Mouse (Mus musculus) stomach, postnatal 0 days (tissue): ENCODE data around the gene Chst11. TPM values are rescaled to one million over a fixed set of nuclear protein-coding genes. Genes with fewer than 3 reads are reported as not detected.

Experiments used
- ATAC-seq: fragments of 200-750 bp; cut with Nextera tagmentation; 2 replicates; pipeline ENCODE4 v1.8.0; 2017; ENCODE audit not compliant: low FRiP score, low TSS enrichment
- DNase-seq: peaks from one replicate; pipeline ENCODE4 v3.0.0-alpha.2; 2016; ENCODE audit warnings: low spot score
- H3K27ac ChIP-seq: fragments of 300-500 bp; sonication (generic); replicated peaks from 2 replicates; pipeline ENCODE4 v1.5.1; 2014; ENCODE audit warnings: mild to moderate bottlenecking, control low read depth
- H3K27me3 ChIP-seq: fragments of 300-500 bp; sonication (generic); 2 replicates; pipeline ENCODE4 v1.6.1; 2014; ENCODE audit warnings: low read length; ENCODE audit not compliant: control insufficient read depth, insufficient read depth
- H3K36me3 ChIP-seq: fragments of 300-500 bp; sonication (generic); 2 replicates; pipeline ENCODE4 v1.6.1; 2014; ENCODE audit warnings: low read length, mixed read lengths; ENCODE audit not compliant: control insufficient read depth, insufficient read depth
- H3K4me1 ChIP-seq: fragments of 300-500 bp; sonication (generic); replicated peaks from 2 replicates; pipeline ENCODE4 v1.6.1; 2014; ENCODE audit warnings: antibody characterized with exemption; ENCODE audit not compliant: control insufficient read depth, insufficient read depth
- H3K4me2 ChIP-seq: fragments of 300-500 bp; sonication (generic); replicated peaks from 2 replicates; pipeline ENCODE4 v1.6.1; 2014; ENCODE audit warnings: low read depth, mild to moderate bottlenecking, control low read depth, moderate library complexity
- H3K4me3 ChIP-seq: fragments of 300-500 bp; sonication (generic); 2 replicates; pipeline ENCODE4 v1.5.1; 2014; ENCODE audit warnings: low read depth, low read length, control low read depth
- H3K9ac ChIP-seq: fragments of 300-500 bp; sonication (generic); 2 replicates; pipeline ENCODE4 v1.6.1; 2014; ENCODE audit warnings: mild to moderate bottlenecking, low read length, control low read depth, mixed read lengths
- H3K9me3 ChIP-seq: fragments of 300-500 bp; sonication (generic); 2 replicates; pipeline ENCODE4 v1.6.1; 2016; ENCODE audit warnings: low read length; ENCODE audit not compliant: control insufficient read depth
- CTCF ChIP-seq: IDR thresholded peaks from 2 replicates; pipeline ENCODE4 v1.5.1; 2016; ENCODE audit warnings: antibody characterized with exemption, low read depth, mild to moderate bottlenecking, moderate library complexity
- EP300 ChIP-seq: optimal IDR thresholded peaks from 2 replicates; pipeline ENCODE3; 2016; ENCODE audit warnings: antibody characterized with exemption
- WGBS: fragments of 180-500 bp; shearing (Covaris S2); extraction: QIAGEN DNeasy Blood & Tissue Kit; methylation state at CpG from one replicate; pipeline ENCODE4 v1.1.7; 2014; 5-methylcytosine and 5-hydroxymethylcytosine counted together
- polyA plus RNA-seq: library from polyadenylated mRNA; unstranded; fragments of >200 nt; fragmentation: Nextera tagmentation; extraction: Ambion mirVana; gene quantifications from 2 replicates; pipeline ENCODE4 v1.2.1, GENCODE M21; 2015

Gene Chst11
- polyA plus RNA-seq = 0.35 and 0.45 TPM in 2 replicates

DNA sequence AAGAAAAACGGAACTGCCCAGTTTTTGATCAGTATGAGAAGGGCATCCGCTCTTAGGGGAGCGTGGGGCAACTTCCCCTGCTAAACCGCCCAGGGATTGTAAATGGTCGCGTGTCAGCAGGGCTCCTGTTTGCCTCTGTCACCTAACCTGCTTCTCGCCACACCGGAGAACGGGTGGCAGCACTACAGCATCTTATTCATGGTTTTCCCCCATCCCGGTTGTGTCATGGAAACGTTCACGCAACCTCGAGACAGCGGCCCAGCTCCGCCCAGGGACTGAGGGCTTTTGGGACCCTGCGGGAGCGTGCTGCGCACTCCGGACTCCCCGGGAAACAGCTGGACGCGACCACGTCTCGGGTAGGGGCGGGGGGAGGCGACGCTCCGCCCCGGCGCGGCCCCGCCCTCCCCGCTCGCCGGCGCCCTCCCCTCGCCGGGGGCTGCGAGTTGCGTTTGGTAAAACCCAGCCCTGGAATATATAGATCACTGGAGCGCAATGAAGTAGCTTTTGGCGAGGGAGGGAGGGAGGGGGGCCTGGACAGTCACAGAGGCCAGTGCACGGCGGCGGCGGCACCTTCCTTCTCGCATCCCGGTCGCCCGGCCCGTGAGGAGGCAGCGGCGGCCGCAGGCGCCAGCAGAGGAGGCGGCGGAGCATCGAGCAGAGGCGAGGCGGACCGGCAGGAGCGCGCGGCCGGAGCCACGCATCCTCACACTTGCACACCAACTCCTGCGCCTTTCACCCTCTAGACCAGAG, at the start of gene Chst11:
Gene Chst11 (plus strand): TSS at position 549 of the 750 bp plus-strand sequence.
- DNase-seq (peak; percentile 61), ATAC-seq (peak; percentile 82)
- H3K27ac ChIP-seq = peak within 1 kb of the TSS; percentile 74
- H3K9me3 ChIP-seq = no peaks in the 10 kb centered on the region
- no peaks in the 10 kb centered on the region for H3K36me3 ChIP-seq
- TF ChIP-seq EP300 = no peak
- H3K4me3 ChIP-seq = peak within 1 kb of the TSS; percentile 65
- WGBS = under 1% methylated on average over 53 of the region's 67 CpGs
- H3K27me3 ChIP-seq = no peaks in the 10 kb centered on the region
- peak within 1 kb of the TSS; percentile 54 for H3K9ac ChIP-seq
- no peaks in the 10 kb centered on the region for H3K4me1 ChIP-seq
- peak within 1 kb of the TSS; percentile 85 for H3K4me2 ChIP-seq

DNA sequence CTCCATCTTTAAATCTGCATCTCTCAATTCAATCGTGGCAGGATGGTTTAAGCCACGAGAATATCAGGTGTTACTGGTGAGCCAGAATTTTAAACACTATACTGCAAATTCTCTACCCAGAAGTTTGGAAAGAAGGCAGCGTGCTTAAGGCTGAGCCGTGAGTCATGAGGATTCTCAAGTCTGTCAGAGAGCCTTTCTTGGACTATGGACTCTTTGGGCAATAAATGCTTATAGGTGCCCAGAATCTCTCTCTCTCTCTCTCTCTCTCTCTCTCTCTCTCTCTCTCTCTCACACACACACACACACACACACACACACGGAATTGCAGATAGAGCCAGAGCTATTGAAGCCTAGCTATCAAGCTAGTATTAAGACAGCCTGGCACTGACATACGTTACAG, 49.5 kb upstream of the Chst11 start:
- ATAC-seq (no peak), DNase-seq (no peak)
- WGBS = 90% methylated on average over 6 of the region's 6 CpGs
- H3K4me2 ChIP-seq = no peak overlapping the region
- no peaks in the 10 kb centered on the region for H3K4me1 ChIP-seq
- no peak overlapping the region for H3K27ac ChIP-seq
- no peaks in the 10 kb centered on the region for H3K9me3 ChIP-seq
- H3K36me3 ChIP-seq = no peaks in the 10 kb centered on the region
- H3K9ac ChIP-seq = no peak overlapping the region
- TF ChIP-seq CTCF = no peak
- TF ChIP-seq EP300 = no peak
- H3K27me3 ChIP-seq = no peaks in the 10 kb centered on the region
- H3K4me3 ChIP-seq = no peak overlapping the region

DNA sequence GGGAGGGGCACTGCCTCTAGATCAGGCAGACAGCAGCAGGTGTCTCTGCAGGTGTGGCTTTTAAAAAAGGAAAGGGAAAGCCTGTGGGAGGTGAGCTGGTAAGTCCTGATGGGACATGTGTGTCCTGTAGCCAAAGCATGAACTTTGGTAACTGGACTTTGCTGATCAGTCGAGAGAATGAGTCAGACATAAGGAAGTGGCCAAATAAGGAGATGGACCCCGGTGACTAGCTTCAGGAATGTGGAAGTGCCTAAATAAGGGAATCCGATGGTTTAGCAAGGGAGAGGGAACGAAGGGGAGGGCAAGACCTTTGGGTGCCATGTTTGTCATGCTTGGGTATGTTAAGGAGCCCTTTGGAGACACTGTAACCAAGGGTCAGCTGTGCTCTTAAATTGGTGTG, 31.9 kb upstream of the Chst11 start:
- ATAC-seq = no peak
- 72% methylated on average over 4 of the region's 4 CpGs for WGBS

DNA sequence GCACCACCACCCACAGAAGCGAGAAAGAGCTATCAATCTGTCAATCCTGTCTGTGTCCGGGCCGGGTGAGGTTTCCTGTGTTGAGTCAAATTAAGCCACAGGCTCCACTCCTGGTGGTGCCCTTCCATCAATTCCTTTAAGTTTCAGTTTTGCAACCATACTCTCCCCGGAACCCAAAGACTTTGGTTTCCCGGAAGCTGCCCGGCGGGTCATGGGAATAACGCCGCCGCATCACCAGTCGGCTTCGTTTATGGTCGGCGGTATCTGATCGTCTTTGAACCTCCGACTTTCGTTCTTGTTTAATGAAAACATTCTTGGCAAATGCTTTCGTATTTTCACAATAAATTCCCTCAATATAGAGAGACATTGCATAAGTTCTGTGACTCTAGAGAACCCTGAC, 30.2 kb upstream of the Chst11 start:
- Histone ChIP-seq H3K27me3 (no peaks in the 10 kb centered on the region), H3K4me2 (no peak overlapping the region), H3K27ac (no peak overlapping the region), H3K9me3 (0 out of 2 replicates have a peak, but pooled peaks cover 5% of the 10 kb centered on the region), H3K4me1 (no peaks in the 10 kb centered on the region), H3K4me3 (no peak overlapping the region), H3K9ac (no peak overlapping the region), H3K36me3 (no peaks in the 10 kb centered on the region)
- no peak for ATAC-seq
- 86% methylated on average over 18 of the region's 18 CpGs for WGBS
- TF ChIP-seq CTCF = no peak
- TF ChIP-seq EP300 = no peak
- DNase-seq = no peak

More for the DNA sequence above, 31.9 kb upstream of the Chst11 start:
- Histone ChIP-seq H3K4me2 (no peak overlapping the region), H3K27me3 (no peaks in the 10 kb centered on the region), H3K4me1 (no peaks in the 10 kb centered on the region), H3K27ac (no peak overlapping the region), H3K36me3 (no peaks in the 10 kb centered on the region), H3K4me3 (no peak overlapping the region), H3K9ac (no peak overlapping the region), H3K9me3 (0 out of 2 replicates have a peak, but pooled peaks cover 5% of the 10 kb centered on the region)
- no peak for DNase-seq
- no peak for TF ChIP-seq CTCF
- no peak for TF ChIP-seq EP300

DNA sequence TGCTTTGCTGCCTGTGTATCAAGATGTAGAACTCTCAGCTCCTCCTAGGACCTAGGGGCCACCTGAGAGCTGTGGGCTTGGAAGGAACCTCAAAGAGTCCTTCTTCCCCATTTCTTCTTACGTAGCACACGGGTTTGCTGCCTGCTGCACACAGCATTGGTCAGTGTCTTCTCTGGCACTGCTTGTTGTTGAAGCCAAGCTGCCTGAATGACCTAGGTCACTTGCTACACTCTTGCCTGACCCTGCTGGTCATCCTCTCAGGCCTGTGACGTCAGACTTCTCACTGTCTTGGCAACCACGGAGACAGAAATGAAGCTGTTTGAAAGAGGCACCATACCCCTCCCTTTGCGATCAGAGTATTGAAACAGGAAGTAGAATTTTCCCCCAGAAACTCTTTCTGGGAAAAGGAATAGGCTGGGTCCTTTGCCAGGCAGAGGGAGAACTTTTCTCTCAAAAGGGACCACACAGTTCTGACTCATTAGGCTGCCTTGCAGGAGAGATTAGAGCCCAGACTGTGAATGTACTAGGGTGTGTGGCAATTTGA, 27.0 kb upstream of the Chst11 start:
- DNase-seq (no peak), ATAC-seq (no peak)
- H3K4me1 ChIP-seq = no peaks in the 10 kb centered on the region
- H3K9me3 ChIP-seq = 0 out of 2 replicates have a peak, but pooled peaks cover 5% of the 10 kb centered on the region
- H3K4me2 ChIP-seq = no peak overlapping the region
- H3K9ac ChIP-seq = no peak overlapping the region
- no peaks in the 10 kb centered on the region for H3K27me3 ChIP-seq
- WGBS = 57% methylated on average over 5 of the region's 5 CpGs
- H3K36me3 ChIP-seq = no peaks in the 10 kb centered on the region
- H3K27ac ChIP-seq = no peak overlapping the region
- no peak overlapping the region for H3K4me3 ChIP-seq
- no peak for TF ChIP-seq CTCF
- TF ChIP-seq EP300 = no peak

DNA sequence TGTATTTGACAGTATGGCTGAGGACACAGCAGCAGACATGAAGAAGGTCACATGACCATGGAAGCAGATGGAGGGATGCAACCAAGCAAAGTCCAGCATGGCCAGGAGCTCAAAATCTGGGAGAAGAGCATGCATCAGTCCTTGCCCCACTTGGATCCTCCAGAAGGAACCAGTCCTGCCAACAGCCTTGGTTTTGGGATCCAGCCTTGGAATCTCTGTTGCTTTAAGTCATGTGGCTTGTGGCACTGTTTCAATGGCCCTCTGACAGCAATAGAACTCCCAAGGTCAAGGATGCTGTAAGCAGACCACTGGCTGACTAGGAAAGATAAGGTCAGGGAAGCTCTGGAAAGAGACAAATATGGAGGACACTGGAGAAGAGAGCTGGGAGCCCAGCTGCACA, 26.0 kb upstream of the Chst11 start:
- 0 out of 2 replicates have a peak, but pooled peaks cover under 1% of the 10 kb centered on the region for H3K9me3 ChIP-seq
- no peaks in the 10 kb centered on the region for H3K4me1 ChIP-seq
- TF ChIP-seq CTCF = no peak
- no peak for TF ChIP-seq EP300
- no peak for ATAC-seq
- H3K27ac ChIP-seq = no peak overlapping the region
- H3K27me3 ChIP-seq = no peaks in the 10 kb centered on the region
- no peak overlapping the region for H3K9ac ChIP-seq
- no peaks in the 10 kb centered on the region for H3K36me3 ChIP-seq
- H3K4me2 ChIP-seq = no peak overlapping the region
- no peak for DNase-seq
- H3K4me3 ChIP-seq = no peak overlapping the region
